Mouse (Mus musculus) testis, adult 2 months (tissue): ENCODE measurements at regions not wholly inside any gene's neighbourhood (a gene's known extent, or its start where the extent isn't known, plus 50 kb on each side); places are given as distances from the start of the nearest gene placed in this dataset.

ENCODE experiments used
- CTCF ChIP-seq: fragments of 200-500 bp; IDR thresholded peaks from 2 replicates; pipeline ENCODE4 v1.5.1; 2012; ENCODE audit warnings: low read depth, mild to moderate bottlenecking, inconsistent platforms, low read length, moderate library complexity; ENCODE audit not compliant: control insufficient read depth, insufficient read depth, insufficient replicate concordance
- POLR2A ChIP-seq: fragments of 200-500 bp; IDR thresholded peaks from 2 replicates; pipeline ENCODE4 v1.6.1; 2012; ENCODE audit warnings: low read depth, mild to moderate bottlenecking, inconsistent platforms, low read length, moderate library complexity; ENCODE audit not compliant: control insufficient read depth

- TF ChIP-seq CTCF (no peak), POLR2A (no peak)
These were observed 228.2 kb downstream of the Uaca start for GRCm38 (mm10) chr9:61022371-61023026.
